Mouse (Mus musculus) megakaryocyte, embryonic 14.5 days (primary cell): ENCODE measurements around the gene Bcl3. TPM values are rescaled to one million over a fixed set of nuclear protein-coding genes. Genes with fewer than 3 reads are reported as not detected.
A peak's percentile ranks its signal among the peaks of the same experiment; 100 is the strongest.

ENCODE experiments used
- H3K27me3 ChIP-seq: replicated peaks from 2 replicates; pipeline ENCODE3; 2012; ENCODE audit warnings: inconsistent platforms
- H3K36me3 ChIP-seq: replicated peaks from 2 replicates; pipeline ENCODE3; 2012; ENCODE audit warnings: low read length, inconsistent platforms, mixed read lengths
- H3K4me1 ChIP-seq: 2 replicates; pipeline ENCODE4 v1.6.1; 2012; ENCODE audit warnings: inconsistent platforms
- H3K4me3 ChIP-seq: replicated peaks from 2 replicates; pipeline ENCODE3; 2012; ENCODE audit warnings: moderate library complexity, mild to moderate bottlenecking, inconsistent platforms
- H3K9me3 ChIP-seq: 2 replicates; pipeline ENCODE4 v1.6.1; 2012; ENCODE audit warnings: inconsistent platforms
- FLI1 ChIP-seq: IDR thresholded peaks from 2 replicates; pipeline ENCODE4 v1.6.1; 2012; ENCODE audit warnings: low read length, inconsistent platforms, mixed read lengths
- GATA1 ChIP-seq: IDR thresholded peaks from 3 replicates; pipeline ENCODE4 v1.6.1; 2012; ENCODE audit warnings: mixed read lengths, low read length, inconsistent platforms, borderline replicate concordance
- polyA plus RNA-seq: library from polyadenylated mRNA; stranded (reverse); fragments of >175 nt; gene quantifications from 2 replicates; pipeline ENCODE4 v1.2.3, GENCODE M21; 2012; ENCODE audit warnings: low replicate concordance; ENCODE audit not compliant: insufficient read depth

Gene Bcl3
- polyA plus RNA-seq, 1 experiment, result 183 TPM

DNA sequence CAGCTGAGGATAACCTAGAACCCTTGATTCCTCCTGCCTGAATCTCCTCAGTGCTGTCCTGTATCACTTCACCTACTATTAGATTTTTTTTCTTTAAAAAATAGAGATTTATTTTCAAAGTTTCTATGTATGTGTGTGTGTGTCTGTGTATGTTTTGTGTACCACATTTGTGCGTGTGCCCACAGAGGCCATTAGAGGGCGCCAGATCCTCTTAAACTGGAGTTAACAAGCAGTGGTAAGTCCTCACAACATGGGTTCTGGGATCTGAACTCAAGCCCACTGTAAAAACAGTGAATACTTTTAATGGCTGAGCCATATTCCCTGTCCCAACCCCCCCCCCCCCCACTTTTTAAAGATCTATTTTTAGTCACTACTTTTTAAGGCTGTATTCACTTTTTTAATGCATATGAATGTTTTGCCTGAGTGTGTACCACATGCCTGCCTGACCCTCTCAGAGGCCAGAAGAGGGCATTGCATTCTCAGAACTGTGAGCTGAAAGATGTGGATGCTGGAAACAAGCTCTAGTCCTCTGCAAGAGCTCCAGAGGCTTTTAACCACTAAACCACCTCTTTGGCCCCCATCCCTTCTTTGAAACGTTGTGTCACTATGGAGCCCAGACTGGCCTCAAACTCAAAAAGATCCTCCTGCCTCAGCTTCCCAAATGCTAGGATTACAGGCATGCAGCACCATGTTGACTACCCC lies 2.1 kb downstream of the Bcl3 start:
- Histone ChIP-seq H3K4me3 (peak overlapping the region; percentile 93), H3K9me3 (no peaks in the 10 kb centered on the region), H3K4me1 (peaks cover 90% of the 10 kb centered on the region), H3K36me3 (peaks cover 37% of the 10 kb centered on the region), H3K27me3 (no peaks in the 10 kb centered on the region)
- TF ChIP-seq FLI1 (no peak), GATA1 (no peak)

DNA sequence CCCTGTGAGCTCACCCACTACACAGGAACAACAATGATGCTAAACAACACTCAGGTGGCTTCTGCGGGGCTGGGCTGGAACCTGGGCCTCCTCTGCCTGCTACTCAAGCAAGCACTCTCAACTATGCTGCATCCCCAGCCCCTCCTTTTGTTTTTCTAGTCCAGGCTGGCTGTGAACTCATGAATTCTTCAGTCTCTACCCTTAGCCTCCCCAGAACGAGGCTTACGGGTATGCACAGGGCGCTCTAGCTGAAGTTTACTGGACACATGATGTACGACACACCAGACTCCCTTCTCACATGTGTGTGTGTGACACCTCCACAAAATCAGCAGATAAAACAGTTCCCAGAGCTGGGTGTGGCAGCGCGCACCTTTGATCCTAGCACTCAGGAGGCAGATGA lies 3.7 kb downstream of the Bcl3 start:
- peak overlapping the region; percentile 91 for H3K4me3 ChIP-seq
- peaks cover 53% of the 10 kb centered on the region for H3K36me3 ChIP-seq
- H3K27me3 ChIP-seq, result no peaks in the 10 kb centered on the region
- no peaks in the 10 kb centered on the region for H3K9me3 ChIP-seq
- H3K4me1 ChIP-seq, result peaks cover 90% of the 10 kb centered on the region
- TF ChIP-seq GATA1, result no peak
- no peak for TF ChIP-seq FLI1

DNA sequence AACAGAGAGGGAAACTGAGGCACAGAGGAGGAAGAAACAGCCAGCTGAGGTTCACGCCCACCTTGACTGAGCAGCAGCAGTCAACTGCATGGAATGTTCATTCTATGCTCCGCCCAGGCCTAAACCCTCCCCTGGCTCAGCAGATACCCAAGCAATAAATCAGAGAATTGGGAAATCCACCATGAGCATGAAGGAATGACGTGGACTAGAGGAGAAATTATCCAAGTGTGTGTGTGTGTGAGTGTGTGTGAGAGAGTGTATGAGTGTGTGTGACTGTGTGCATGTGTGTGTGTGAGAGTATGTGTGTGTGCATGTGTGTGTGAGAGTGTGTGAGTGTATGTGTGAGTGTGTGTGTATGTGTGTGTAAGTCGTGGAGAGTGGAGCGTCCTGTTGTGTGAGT lies 4.1 kb downstream of the Bcl3 start:
- peaks cover 57% of the 10 kb centered on the region for H3K36me3 ChIP-seq
- no peaks in the 10 kb centered on the region for H3K9me3 ChIP-seq
- no peaks in the 10 kb centered on the region for H3K27me3 ChIP-seq
- TF ChIP-seq GATA1 (no peak), FLI1 (no peak)
- peak overlapping the region; percentile 91 for H3K4me3 ChIP-seq
- peaks cover 90% of the 10 kb centered on the region for H3K4me1 ChIP-seq

DNA sequence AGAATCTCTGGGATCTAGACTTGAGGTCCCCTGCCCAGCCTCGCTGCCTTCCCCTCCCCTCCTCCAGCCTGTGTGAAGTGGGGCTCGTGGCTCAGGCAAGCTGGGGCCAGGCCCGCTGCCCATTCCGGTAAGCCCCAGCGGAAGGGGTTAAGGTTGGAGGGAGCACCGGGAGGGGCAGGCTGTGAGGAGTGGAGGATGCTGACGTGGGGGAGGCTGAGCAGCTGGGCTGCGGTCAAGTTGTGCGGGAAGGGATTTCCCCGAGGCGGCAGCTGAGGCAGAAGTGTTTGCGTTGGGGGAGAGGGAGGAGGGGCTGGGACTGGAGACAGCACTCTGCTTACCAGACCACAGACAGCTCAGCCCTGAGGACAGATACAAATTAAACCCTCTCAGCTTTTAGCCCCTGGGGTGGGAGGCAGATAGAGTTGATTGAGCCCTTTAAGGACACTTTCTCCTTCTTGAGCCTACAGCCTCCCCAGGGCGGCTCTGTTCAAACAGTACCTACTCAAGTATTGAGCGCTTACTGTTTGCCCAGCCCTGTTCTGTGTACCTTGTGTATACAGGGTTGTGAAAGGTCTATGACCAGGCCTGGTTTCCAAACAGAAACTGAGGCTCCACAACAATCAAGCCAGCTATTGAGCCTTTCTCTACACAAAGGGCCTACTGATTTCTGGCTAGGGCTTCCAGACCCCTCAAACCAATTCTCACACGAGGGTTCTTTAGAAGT lies 5.0 kb downstream of the Bcl3 start:
- TF ChIP-seq FLI1, result no peak
- no peak for TF ChIP-seq GATA1
- H3K27me3 ChIP-seq, result no peaks in the 10 kb centered on the region

DNA sequence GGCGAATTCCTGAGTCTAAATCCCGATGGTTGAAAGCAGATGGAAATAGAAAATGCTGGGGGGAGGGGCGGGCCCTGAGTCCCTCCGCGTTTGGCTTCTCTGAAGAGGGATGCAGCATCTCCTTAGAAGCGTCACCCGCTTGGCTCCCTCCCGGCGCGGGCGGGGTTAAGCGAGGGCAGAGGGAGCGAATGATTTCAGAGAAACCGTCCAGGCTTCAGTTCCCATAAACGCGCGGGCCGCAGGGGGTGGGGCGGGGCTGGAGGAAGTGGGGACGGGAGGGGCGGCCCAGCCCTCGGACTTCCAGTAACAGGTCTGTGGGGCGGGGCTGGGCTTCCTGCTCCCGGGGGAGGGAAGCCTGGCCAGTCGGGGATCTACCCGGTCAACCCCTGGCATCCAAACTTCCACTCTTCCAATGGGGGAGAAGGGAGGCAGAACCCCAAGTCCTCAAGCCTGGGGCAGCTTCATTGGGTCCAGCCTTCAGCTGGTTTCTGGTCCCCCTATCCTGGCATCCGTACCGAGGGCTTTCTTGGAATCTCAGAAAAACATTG lies 6.3 kb downstream of the Bcl3 start:
- TF ChIP-seq FLI1 (no peak), GATA1 (no peak)
- Histone ChIP-seq H3K9me3 (no peaks in the 10 kb centered on the region), H3K36me3 (peaks cover 78% of the 10 kb centered on the region), H3K27me3 (no peaks in the 10 kb centered on the region), H3K4me3 (peak overlapping the region; percentile 91), H3K4me1 (peaks cover 89% of the 10 kb centered on the region)

More for the DNA sequence above, 5.0 kb downstream of the Bcl3 start:
- Histone ChIP-seq H3K36me3 (peaks cover 66% of the 10 kb centered on the region), H3K4me1 (peaks cover 91% of the 10 kb centered on the region), H3K4me3 (peak overlapping the region; percentile 91), H3K9me3 (no peaks in the 10 kb centered on the region)

DNA sequence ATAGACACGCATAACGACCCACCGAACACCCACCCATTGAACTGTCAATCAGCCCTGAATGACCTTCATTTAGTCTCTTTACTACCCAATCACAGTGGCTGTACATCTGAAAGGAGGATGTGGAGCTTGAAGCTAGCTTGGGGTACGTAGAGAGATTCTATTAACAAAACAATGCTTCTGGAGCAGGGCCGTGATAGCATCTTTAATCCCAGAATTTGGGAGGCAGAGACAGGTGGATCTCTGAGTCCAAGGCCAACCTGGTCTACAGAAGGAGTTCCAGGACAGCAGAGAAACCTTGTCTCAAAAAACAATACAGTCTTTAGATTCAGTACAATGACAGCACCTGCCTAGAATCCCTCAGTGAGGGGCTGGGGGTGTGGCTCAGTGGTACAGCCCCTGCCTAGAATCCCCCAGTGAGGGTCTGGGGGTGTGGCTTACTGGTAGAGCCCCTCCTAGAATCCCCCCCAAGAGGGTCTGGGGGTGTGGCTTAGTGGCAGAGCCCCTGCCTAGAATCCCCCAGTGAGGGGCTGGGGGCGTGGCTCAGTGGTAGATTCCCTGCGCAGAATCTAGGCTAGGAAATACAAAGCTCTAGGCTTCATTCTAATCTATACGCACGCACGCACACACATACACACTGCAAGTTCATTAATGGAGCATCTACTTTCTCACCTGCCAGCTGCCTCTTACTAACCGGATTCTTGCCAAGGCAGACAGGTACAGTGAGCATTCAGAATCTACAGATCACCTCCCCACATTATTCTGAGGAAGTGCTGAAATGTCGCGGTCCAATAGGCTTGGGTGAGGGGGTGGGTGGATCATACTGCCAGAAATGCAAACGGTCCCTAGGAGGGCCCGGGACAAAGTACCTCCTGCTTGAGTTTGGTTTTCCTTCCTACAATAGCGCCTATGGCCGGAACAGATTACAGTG lies 7.0 kb downstream of the Bcl3 start:
- peak overlapping the region; percentile 91 for H3K4me3 ChIP-seq
- no peaks in the 10 kb centered on the region for H3K27me3 ChIP-seq
- H3K36me3 ChIP-seq, result peaks cover 80% of the 10 kb centered on the region
- peaks cover 86% of the 10 kb centered on the region for H3K4me1 ChIP-seq
- H3K9me3 ChIP-seq, result no peaks in the 10 kb centered on the region
- TF ChIP-seq FLI1, result no peak
- TF ChIP-seq GATA1, result no peak

DNA sequence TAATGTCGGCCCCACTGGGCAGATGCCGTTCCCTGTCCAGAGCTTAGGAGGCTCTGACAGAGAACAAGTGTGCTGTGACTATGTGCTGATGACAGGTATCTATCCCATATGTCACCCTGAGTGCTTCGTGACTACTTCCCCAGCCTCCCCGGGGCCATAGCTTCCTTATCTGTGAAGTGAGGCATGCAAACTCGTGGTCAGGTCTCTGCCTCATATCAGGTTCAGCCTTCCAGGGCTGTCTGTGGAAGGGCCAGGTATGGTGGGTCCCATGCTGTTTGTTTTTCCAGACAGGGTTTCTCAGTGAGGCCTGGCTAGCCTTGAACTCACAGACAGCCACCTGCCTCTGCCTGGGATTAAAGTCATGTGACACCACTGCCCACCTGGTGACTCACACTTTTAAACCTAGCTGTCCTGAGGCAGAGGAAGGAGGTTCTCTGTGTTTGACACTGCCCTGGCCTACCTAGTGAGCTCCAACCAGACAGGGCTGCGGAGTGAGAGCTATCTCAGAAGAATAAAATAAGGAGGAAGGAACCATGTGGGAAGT lies 8.9 kb downstream of the Bcl3 start:
- TF ChIP-seq FLI1 (no peak), GATA1 (no peak)

DNA sequence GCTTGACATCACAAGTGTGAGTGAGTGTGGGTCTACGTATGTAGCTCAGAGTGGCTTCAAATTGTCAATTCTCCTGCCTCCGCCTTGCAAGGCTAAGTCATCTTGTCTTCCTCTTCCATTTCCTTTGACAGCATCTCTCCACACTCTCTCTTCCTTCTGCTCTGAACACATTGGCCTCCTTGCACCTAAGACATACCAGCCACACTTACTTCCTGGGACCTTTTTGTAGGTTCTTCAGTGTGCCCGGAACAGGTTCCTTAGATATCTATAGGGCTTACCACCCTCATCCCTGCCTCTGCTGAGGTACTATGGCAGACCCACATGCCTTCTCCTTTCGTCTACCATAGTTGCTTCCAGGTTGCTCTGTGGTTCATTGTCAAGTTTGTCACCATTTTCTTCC lies 9.4 kb downstream of the Bcl3 start:
- Histone ChIP-seq H3K36me3 (peaks cover 81% of the 10 kb centered on the region), H3K4me3 (no peak overlapping the region), H3K9me3 (no peaks in the 10 kb centered on the region), H3K4me1 (peaks cover 72% of the 10 kb centered on the region), H3K27me3 (no peaks in the 10 kb centered on the region)
- TF ChIP-seq GATA1, result no peak
- no peak for TF ChIP-seq FLI1

More for the DNA sequence above, 8.9 kb downstream of the Bcl3 start:
- Histone ChIP-seq H3K27me3 (no peaks in the 10 kb centered on the region), H3K9me3 (no peaks in the 10 kb centered on the region), H3K4me1 (peaks cover 75% of the 10 kb centered on the region), H3K4me3 (peak overlapping the region; percentile 9), H3K36me3 (peaks cover 81% of the 10 kb centered on the region)

DNA sequence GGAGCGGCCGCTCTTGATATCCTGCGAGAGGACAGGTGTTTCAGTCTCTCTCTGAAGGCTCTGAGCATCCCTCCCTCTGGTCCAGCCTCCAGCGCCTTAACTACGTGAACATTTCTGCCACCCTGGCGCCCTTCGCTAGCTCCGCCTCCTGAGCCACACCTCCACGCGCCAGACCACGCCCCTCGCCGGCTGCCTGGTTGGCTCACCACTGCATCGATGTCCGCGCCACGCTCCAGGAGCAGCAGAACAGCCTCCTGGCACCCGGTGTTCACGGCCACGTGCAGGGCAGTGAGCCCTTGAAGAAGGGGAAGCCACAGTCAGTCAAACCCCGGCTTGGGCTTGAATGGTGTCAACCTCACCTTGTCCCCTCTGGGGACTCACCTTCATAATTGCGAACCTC lies 11.5 kb downstream of the Bcl3 start:
- no peaks in the 10 kb centered on the region for H3K27me3 ChIP-seq
- peaks cover 62% of the 10 kb centered on the region for H3K4me1 ChIP-seq
- H3K4me3 ChIP-seq, result no peak overlapping the region
- H3K36me3 ChIP-seq, result peaks cover 92% of the 10 kb centered on the region
- no peak for TF ChIP-seq GATA1
- no peak for TF ChIP-seq FLI1
- H3K9me3 ChIP-seq, result peaks cover 9% of the 10 kb centered on the region
